Mouse (Mus musculus) limb, embryonic 11.5 days (tissue): ENCODE data around the gene Fam204a. TPM values are rescaled to one million over a fixed set of nuclear protein-coding genes. Genes with fewer than 3 reads are reported as not detected.
A peak's percentile ranks its signal among the peaks of the same experiment; 100 is the strongest.

Experiments
- ATAC-seq: fragments of 200-750 bp; cut with Nextera tagmentation; 2 replicates; pipeline ENCODE4 v1.8.0; 2017; ENCODE audit warnings: low read depth; ENCODE audit not compliant: insufficient number of reproducible peaks, low FRiP score, low TSS enrichment
- DNase-seq: peaks from one replicate; pipeline ENCODE4 v3.0.0-alpha.2; 2015; ENCODE audit warnings: low spot score
- H3K27ac ChIP-seq: fragments of 300-500 bp; sonication (generic); replicated peaks from 2 replicates; pipeline ENCODE4 v1.5.1; 2014; ENCODE audit warnings: low read depth, mild to moderate bottlenecking, low read length
- H3K27me3 ChIP-seq: fragments of 300-500 bp; sonication (generic); 2 replicates; pipeline ENCODE4 v1.6.1; 2014; ENCODE audit warnings: mild to moderate bottlenecking, low read length, mixed read lengths; ENCODE audit not compliant: control insufficient read depth, insufficient read depth
- H3K36me3 ChIP-seq: fragments of 300-500 bp; sonication (generic); 2 replicates; pipeline ENCODE4 v1.6.1; 2014; ENCODE audit warnings: mild to moderate bottlenecking, low read length, moderate library complexity, mixed read lengths; ENCODE audit not compliant: control insufficient read depth, insufficient read depth
- H3K4me1 ChIP-seq: fragments of 300-500 bp; sonication (generic); 2 replicates; pipeline ENCODE4 v1.6.1; 2014; ENCODE audit warnings: low read length, mixed read lengths; ENCODE audit not compliant: control insufficient read depth, insufficient read depth
- H3K4me2 ChIP-seq: fragments of 300-500 bp; sonication (generic); 2 replicates; pipeline ENCODE4 v1.6.1; 2014; ENCODE audit warnings: low read depth, mild to moderate bottlenecking, moderate library complexity; ENCODE audit not compliant: severe bottlenecking
- H3K4me3 ChIP-seq: fragments of 300-500 bp; sonication (generic); 2 replicates; pipeline ENCODE4 v1.5.1; 2014; ENCODE audit warnings: low read depth, low read length
- H3K9ac ChIP-seq: fragments of 300-500 bp; sonication (generic); 2 replicates; pipeline ENCODE4 v1.6.1; 2014; ENCODE audit warnings: mild to moderate bottlenecking, low read length
- H3K9me3 ChIP-seq: fragments of 300-500 bp; sonication (generic); 2 replicates; pipeline ENCODE4 v1.6.1; 2016; ENCODE audit warnings: low read length; ENCODE audit not compliant: control insufficient read depth
- WGBS: fragments of 180-500 bp; shearing (Covaris S2); extraction: QIAGEN DNeasy Blood & Tissue Kit; methylation state at CpG from one replicate; pipeline ENCODE4 v1.1.7; 2014; 5-methylcytosine and 5-hydroxymethylcytosine counted together
- polyA plus RNA-seq: library from polyadenylated mRNA; unstranded; fragments of >200 nt; fragmentation: Nextera tagmentation; extraction: Ambion mirVana; gene quantifications from 2 replicates; pipeline ENCODE4 v1.2.1, GENCODE M21; 2014

The Fam204a gene
- polyA plus RNA-seq, 1 experiment from 2014 or later, result 64.6 TPM

- DNase-seq (no peak), ATAC-seq (no peak)
- Histone ChIP-seq H3K4me2 (no peak overlapping the region), H3K27me3 (no peaks in the 10 kb centered on the region), H3K27ac (no peak overlapping the region), H3K4me3 (no peak overlapping the region), H3K9me3 (no peaks in the 10 kb centered on the region), H3K4me1 (0 out of 2 replicates have a peak, but pooled peaks cover 2% of the 10 kb centered on the region), H3K9ac (no peak overlapping the region), H3K36me3 (no peaks in the 10 kb centered on the region)
- 85% methylated on average over 2 of the region's 2 CpGs for WGBS
Observed at GRCm38 (mm10) chr19:60231542-60231941, 5.0 kb upstream of the Fam204a start.

GRCm38 (mm10) chr19:60226845-60227235, 339 bp upstream of the Fam204a start:
- Histone ChIP-seq H3K9ac (no peak overlapping the region), H3K4me2 (no peak overlapping the region), H3K27me3 (no peaks in the 10 kb centered on the region), H3K27ac (no peak overlapping the region), H3K9me3 (no peaks in the 10 kb centered on the region), H3K4me3 (0 out of 2 replicates have a peak overlapping the region, but pooled peaks have one; percentile 86), H3K36me3 (no peaks in the 10 kb centered on the region), H3K4me1 (peaks cover 7% of the 10 kb centered on the region; the same call in 1 of the 2 replicates)
- WGBS, result 51% methylated on average over 8 of the region's 8 CpGs
- ATAC-seq (peak; percentile 5; the same call in 1 of the 2 replicates), DNase-seq (no peak)

DNA sequence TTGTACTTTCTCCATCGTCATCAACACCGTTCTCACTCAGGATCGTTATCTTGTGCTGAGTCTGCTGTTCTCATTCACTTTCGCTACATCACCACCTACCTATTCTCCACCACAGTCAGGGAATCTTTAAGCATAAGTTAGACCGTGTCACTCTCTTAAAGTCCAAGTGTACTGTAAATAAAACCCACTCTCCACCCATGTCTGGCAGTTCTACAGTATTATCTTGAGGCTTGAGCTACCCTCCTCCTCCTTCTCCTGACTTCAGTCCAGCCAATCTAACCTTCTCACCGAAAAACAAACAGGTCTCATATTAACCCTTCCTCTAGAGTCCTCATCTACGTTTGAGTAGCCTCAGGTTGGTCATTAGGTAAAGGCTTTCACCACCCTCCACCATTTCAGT, 7.1 kb downstream of the Fam204a start:
- ATAC-seq, result no peak
- no peak overlapping the region for H3K4me3 ChIP-seq
- 89% methylated on average over 7 of the region's 7 CpGs for WGBS
- H3K9ac ChIP-seq, result no peak overlapping the region
- no peaks in the 10 kb centered on the region for H3K9me3 ChIP-seq
- no peaks in the 10 kb centered on the region for H3K27me3 ChIP-seq
- H3K27ac ChIP-seq, result no peak overlapping the region
- no peaks in the 10 kb centered on the region for H3K4me1 ChIP-seq
- no peaks in the 10 kb centered on the region for H3K36me3 ChIP-seq
- no peak overlapping the region for H3K4me2 ChIP-seq
- no peak for DNase-seq

DNA sequence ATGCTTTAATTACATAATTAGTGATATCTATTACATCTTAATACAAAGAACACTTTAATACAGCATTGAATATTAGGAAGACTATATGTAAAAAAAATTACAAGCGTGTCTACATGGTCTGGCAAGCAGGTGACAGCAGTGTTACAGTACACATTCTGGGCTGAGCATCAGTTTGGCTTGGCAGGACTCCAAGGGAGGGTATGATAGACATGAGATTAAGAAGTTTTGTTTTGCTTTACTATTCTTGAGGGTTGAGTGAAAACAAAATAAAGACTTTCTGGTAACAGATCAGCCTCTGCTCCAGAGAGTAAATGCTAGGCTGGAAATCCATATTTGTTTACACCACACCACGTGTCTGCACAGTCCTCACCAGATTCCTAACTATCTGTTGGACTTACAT, 8.5 kb downstream of the Fam204a start:
- Histone ChIP-seq H3K36me3 (0 out of 2 replicates have a peak, but pooled peaks cover 2% of the 10 kb centered on the region), H3K27ac (no peak overlapping the region), H3K4me3 (no peak overlapping the region), H3K4me2 (no peak overlapping the region), H3K27me3 (no peaks in the 10 kb centered on the region), H3K9ac (no peak overlapping the region), H3K4me1 (no peaks in the 10 kb centered on the region), H3K9me3 (no peaks in the 10 kb centered on the region)
- ATAC-seq (no peak), DNase-seq (no peak)
- 94% methylated on average over 2 of the region's 2 CpGs for WGBS

DNA sequence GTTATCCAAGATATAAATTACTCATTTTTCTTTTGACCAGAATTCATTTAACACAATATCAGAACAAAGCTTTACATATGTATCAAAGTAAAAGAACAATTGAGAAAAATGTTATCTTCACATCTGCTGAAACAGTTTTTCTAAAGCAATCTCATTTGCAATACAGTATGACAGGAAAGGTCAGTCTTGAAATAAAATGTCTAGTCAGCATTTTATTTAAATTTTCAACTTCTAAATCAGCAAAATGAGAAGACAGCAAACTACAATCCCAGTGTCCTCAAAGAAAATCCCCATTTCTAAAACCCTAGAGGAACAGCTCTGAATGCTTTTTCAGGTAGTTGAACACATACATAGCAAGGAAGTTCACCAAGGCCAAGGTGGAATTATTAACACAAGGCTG, 18.3 kb downstream of the Fam204a start:
- ATAC-seq (no peak), DNase-seq (no peak)
- Histone ChIP-seq H3K4me2 (no peak overlapping the region), H3K27me3 (no peaks in the 10 kb centered on the region), H3K4me1 (no peaks in the 10 kb centered on the region), H3K9me3 (no peaks in the 10 kb centered on the region), H3K9ac (no peak overlapping the region), H3K36me3 (peaks cover 4% of the 10 kb centered on the region; the same call in 1 of the 2 replicates), H3K4me3 (no peak overlapping the region), H3K27ac (no peak overlapping the region)

DNA sequence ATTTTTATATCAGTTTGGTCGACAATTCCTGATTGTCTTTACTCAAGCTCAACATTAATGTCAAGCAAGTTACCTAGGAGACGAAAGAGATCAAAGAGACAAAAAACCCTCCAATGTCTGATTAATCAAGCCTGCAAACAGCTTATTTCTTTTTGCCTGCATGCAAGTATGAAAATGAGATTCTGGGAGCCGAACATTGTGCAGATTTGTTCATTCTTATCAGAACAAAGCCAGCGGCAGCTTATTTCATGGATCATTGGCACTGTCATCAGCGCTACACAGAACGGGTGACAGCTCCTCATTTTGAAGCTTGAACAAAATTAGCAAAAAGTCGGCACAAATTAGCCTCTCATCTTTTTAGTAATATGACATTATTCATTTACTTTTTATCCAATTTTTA, 22.3 kb downstream of the Fam204a start:
- ATAC-seq (no peak), DNase-seq (no peak)
- Histone ChIP-seq H3K27me3 (no peaks in the 10 kb centered on the region), H3K4me3 (no peak overlapping the region), H3K9ac (no peak overlapping the region), H3K27ac (no peak overlapping the region), H3K4me1 (no peaks in the 10 kb centered on the region), H3K36me3 (peaks cover 4% of the 10 kb centered on the region; the same call in 1 of the 2 replicates), H3K4me2 (no peak overlapping the region), H3K9me3 (no peaks in the 10 kb centered on the region)
- WGBS, result 63% methylated on average over 7 of the region's 7 CpGs

- Histone ChIP-seq H3K36me3 (no peaks in the 10 kb centered on the region), H3K4me2 (no peak overlapping the region), H3K4me3 (no peak overlapping the region), H3K27ac (no peak overlapping the region), H3K9ac (no peak overlapping the region), H3K27me3 (no peaks in the 10 kb centered on the region), H3K9me3 (no peaks in the 10 kb centered on the region), H3K4me1 (no peaks in the 10 kb centered on the region)
- WGBS, result 22% methylated on average over 2 of the region's 2 CpGs
- ATAC-seq (no peak), DNase-seq (no peak)
Observed at GRCm38 (mm10) chr19:60200294-60200693, 26.2 kb downstream of the Fam204a start.

GRCm38 (mm10) chr19:60199152-60199551, 27.3 kb downstream of the Fam204a start:
- no peaks in the 10 kb centered on the region for H3K27me3 ChIP-seq
- no peaks in the 10 kb centered on the region for H3K9me3 ChIP-seq
- peaks cover 3% of the 10 kb centered on the region; the same call in 1 of the 2 replicates for H3K36me3 ChIP-seq
- H3K9ac ChIP-seq, result no peak overlapping the region
- ATAC-seq (no peak), DNase-seq (no peak)
- no peak overlapping the region for H3K4me2 ChIP-seq
- no peak overlapping the region for H3K4me3 ChIP-seq
- H3K4me1 ChIP-seq, result no peaks in the 10 kb centered on the region
- H3K27ac ChIP-seq, result no peak overlapping the region

DNA sequence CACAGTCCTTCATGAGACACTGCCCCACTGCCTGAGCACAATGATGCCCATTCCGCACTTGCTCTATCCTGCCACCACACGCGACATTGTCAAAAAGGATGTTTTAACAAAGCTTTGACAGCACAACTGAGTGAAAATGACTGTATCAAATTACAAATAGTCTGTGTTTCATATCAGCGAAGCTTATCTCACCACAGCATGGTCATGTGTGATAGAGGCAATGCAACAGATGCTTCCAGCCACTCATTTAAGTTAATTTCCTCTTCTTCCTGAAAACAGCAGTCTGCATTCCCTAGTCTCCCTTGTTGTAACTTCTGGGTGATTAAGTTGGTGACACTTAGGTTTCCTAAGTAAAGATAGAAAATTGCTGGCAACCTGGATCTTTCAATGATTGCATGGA, 33.7 kb downstream of the Fam204a start:
- 96% methylated on average over 4 of the region's 4 CpGs for WGBS

More for the DNA sequence above, 33.7 kb downstream of the Fam204a start:
- DNase-seq, result no peak
- no peak overlapping the region for H3K27ac ChIP-seq
- no peak overlapping the region for H3K4me2 ChIP-seq
- H3K27me3 ChIP-seq, result no peaks in the 10 kb centered on the region
- no peak overlapping the region for H3K9ac ChIP-seq
- no peaks in the 10 kb centered on the region for H3K4me1 ChIP-seq
- peaks cover 3% of the 10 kb centered on the region; the same call in 1 of the 2 replicates for H3K36me3 ChIP-seq
- H3K4me3 ChIP-seq, result no peak overlapping the region
- ATAC-seq, result no peak
- H3K9me3 ChIP-seq, result no peaks in the 10 kb centered on the region
